Mouse (Mus musculus): ENCODE data around the gene Myrip. TPM values are rescaled to one million over a fixed set of nuclear protein-coding genes. Genes with fewer than 3 reads are reported as not detected.
"Not testable (repeated sequence)": the region's sequence is repeated elsewhere in the genome, so short reads cannot be mapped to it uniquely, and the experiment has no call there.

Myrip gene
- total RNA-seq (2017) = not detected in 2 replicates

DNA sequence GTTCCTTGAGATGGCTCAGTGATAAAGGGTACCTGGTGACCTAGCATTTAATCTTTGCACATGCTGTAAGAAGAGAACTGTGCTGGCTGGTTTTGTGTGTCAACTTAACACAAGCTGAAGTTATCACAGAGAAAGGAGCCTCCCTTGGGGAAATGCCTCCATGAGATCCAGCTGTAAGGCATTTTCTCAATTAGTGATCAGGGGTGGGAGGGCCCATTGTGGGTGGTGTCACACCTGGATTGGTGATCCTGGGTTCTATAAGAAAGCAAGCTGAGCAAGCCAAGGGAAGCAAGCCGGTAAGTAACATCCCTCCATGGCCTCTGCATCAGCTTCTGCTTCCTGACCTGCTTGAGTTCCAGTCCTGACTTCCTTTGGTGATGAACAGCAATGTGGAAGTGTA is at the start of gene Myrip:
TSS of gene Myrip (plus strand) at position 301 of the 400 bp plus-strand sequence.
- ATAC-seq (replicated peaks; ENCODE audit: low read depth, poor library complexity, severe bottlenecking) = not testable (repeated sequence)

DNA sequence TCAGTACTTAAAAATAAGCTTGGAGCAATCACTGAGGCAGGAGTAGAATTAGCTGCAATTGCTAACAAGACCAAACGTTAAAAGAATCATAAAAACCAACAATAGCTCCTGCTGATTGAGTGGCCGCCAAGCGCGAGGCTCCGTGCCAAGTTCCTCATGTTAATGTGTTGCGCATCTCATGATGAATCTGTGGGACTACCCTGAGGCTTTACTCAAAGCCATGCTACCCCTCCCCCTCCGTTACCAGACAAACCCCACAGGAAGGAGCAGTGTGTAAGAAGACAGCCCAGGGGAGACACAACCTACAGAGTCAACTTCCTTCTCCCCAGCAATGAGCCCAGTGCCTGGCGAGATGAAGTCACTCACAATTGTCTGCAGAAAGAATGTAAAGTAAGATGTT is 41.5 kb upstream of the Myrip start:
- ATAC-seq (replicated peaks; ENCODE audit: low read depth, poor library complexity, severe bottlenecking) = peak; percentile 72

DNA sequence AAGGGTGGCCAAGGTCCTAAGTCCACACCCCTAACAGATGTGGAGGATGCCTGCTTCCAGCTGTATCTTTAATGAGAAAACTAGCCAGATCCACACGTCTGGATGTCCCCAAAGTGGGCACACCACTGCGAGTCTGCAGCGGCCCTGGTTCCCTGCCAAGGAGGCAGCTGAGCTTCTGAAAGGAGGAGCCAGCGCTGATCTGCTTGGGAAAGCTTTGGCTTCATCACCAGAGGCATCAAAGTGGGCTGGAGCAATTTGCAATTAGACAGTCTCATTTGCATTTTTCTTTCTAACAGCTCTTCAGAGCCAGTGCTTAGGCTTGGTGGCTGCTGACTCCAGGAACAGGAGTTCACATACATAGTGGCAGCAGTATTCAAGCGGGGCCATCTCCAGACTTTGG is 37.3 kb upstream of the Myrip start:
- no peak for ATAC-seq (replicated peaks; ENCODE audit: low read depth, poor library complexity, severe bottlenecking)

DNA sequence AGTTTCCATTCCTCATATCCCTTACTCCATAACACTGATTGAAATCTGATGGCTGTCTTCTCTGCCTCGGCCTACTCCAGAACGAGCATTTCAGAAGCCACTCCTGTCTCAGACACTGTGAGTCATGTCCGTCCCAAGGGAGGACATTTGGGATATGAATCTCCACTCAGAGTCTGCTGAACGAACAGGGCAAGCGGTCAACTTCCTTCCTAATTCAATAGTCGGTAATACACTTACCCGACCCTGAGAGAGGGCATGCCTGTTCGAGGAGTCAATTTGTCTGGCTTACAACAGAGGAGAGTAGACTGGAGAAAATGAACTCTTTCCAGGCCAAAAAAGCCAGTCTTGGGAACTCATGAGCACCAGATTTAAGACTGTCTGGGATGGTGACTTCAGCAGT is 28.2 kb upstream of the Myrip start:
- ATAC-seq (replicated peaks; ENCODE audit: low read depth, poor library complexity, severe bottlenecking) = no peak

DNA sequence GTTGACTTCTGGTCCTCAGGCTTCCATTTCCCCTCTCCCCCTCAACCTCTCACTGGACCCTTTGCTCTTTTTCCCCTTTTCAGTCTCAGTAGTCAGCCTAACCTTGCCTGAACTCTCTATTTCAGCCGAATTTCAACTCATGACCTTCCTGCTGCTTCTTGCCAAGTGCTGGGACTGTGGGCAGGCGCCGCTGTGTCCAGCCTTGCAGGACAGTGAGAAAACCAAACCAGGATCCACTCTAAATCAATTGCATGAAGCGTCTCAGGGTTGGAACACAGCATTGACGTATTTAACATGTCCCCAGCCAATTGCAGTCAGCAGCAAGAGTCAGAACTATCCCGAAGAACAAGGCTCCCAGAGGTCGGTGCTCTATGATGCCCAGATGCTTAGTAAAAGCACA is 26.1 kb upstream of the Myrip start:
- ATAC-seq (replicated peaks; ENCODE audit: low read depth, poor library complexity, severe bottlenecking) = no peak

DNA sequence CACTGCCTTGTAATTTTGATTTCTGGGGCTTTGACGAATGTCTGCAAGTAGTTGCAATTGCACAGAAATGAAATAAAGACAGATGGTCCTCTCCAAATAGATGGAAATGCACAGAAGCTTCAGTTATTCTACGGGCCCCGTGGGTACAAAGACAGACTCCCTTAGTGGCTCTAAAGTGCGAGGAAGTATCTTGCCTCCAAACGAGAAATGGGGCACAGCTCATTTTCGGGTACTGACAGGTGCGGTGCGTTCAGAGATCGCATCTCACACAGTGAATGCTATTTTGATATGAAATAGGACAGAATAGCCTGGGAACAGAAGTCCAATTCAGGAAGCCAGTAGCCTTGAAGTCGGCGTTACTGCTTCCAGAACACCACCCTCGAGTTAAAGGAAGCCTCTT is 20.2 kb upstream of the Myrip start:
- ATAC-seq (replicated peaks; ENCODE audit: low read depth, poor library complexity, severe bottlenecking) = no peak

DNA sequence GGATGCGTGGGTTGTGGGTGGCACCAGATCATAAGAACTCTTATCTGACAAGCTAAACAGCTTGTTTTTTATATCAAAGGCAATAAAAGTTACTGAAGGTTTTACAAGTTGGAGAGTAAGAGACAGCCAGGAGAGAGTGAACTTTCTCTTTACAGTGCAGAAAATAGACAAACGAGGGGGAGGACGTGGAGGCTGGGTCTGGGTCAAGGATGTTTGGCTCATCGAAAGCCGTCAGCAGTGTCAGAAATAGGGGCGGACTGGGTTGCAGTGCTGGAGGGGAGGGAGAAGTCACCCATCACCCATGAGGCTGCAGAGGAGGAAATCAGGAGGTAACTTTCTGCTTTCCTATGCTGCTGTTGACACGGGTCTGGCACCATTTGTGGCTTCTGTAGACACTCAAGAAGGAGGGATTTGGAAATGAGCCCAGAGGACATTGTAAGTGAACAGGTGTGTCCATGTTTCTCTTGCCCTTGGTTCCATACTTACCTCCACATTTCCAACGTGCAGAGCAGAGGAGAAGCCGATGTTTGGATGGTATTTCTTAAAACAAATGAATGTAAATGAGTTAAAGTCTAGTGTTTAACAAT is 18.8 kb upstream of the Myrip start:
- no peak for ATAC-seq (replicated peaks; ENCODE audit: low read depth, poor library complexity, severe bottlenecking)

DNA sequence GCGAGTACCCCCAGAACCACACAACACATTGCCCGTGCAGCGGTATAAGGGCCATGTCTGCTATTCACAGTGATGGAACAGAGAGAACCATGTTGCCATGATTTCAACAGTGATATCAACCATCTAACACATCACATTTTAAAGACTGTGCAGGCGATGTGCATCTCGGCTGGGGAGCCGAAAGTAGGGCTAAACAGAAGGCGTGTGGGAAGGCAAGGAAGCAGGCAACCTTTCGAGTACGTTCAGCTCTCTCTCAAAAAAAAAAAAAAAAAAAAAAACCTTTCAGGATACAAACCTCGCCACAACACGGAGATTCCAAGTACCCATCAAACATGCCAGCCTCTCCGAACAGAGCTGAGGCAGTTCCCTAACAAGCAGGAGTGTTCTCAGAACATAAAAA is 17.8 kb upstream of the Myrip start:
- ATAC-seq (replicated peaks; ENCODE audit: low read depth, poor library complexity, severe bottlenecking) = no peak

DNA sequence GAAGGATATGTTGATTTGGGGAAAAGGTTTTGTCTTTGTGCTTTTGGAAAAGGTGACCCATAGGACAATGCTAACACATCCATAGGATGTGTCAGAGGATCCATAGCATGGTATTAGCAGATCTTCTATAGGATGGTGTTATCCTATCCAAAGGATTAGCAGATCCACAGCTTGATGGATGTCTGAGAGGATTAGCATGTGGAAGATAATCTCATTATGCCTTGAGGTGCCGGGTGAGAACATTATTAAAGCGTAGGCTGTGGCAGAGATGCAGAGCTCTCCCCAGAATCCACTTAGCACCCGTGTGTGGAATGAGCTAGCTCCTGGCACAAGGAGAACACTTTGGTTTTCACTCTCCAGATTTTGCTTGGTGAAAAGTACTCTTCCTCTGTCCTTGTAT is 13.3 kb upstream of the Myrip start:
- no peak for ATAC-seq (replicated peaks; ENCODE audit: low read depth, poor library complexity, severe bottlenecking)

DNA sequence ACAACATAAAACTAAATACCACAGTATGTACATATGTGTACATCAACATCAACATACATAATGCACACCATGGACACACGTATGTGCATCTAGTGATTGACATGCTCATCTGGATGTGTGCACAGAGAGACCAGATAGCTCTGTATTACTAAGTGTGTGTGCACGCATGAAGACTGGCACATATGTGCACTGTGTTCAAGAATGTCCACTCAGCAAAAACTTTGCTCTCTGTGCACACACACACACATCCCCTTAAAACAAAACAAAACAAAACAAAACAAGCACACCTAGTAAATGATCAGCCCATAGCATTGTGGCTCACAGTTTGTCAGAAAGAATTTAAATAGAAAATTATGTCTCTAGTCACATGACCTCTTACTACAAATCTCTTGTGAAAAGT is 10.9 kb upstream of the Myrip start:
- no peak for ATAC-seq (replicated peaks; ENCODE audit: low read depth, poor library complexity, severe bottlenecking)

DNA sequence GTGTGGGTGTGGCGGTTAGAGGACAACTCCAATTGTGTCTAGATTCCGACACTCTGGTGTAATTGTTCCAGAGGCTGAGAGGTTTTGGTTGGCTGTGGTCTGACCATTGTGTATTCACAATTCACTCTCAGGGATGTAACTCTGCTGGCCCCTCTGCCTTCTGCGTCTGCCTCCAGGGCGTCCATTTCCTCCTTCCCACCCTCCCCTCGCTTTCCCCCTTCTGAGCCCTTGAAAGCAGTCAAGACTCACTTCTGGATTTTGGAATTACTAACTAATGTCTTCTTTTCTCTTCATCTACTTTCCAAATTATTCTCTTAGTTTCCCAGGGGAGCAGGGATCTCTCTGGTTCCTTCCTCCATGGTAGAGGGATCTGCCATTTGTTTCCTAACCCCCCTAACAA is 8.8 kb upstream of the Myrip start:
- ATAC-seq (replicated peaks; ENCODE audit: low read depth, poor library complexity, severe bottlenecking) = no peak

DNA sequence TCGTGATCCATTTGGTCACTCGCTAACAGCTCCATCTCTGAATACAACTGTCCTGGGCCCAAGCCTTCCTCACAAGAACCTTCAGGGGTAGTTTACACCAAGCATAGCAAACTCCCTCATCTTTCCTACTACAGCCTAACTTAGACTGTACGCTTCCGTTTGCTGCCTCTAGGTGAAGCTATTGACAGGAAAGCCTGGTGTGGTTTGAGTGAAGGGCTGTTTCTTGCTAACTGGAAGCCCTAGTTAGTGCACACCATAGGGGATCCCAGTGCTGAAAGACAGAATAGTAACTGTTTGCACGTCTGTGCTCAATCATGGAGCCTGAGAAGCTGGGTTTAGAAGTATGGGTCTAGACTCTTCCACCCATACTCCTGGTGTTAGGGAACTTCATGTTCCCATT is 5.8 kb upstream of the Myrip start:
- ATAC-seq (replicated peaks; ENCODE audit: low read depth, poor library complexity, severe bottlenecking) = no peak

DNA sequence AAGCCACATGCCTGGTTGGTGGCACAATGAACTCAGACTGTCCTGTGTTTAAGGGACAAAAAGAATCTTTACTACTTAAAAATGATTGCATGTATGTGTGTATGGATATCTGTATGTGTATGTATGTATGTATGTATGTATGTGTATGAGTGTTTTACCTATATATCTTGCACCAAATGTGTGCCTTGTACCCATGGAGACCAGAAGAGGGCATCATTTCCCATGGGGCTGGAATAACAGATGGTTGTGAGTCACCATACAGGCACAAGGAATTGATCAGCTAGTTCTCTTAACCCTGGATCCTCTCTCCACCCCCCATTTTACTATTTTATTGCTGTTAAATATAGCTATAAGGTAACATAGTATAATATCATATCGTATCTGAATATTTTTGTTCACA is 4.4 kb upstream of the Myrip start:
- ATAC-seq (replicated peaks; ENCODE audit: low read depth, poor library complexity, severe bottlenecking) = no peak

DNA sequence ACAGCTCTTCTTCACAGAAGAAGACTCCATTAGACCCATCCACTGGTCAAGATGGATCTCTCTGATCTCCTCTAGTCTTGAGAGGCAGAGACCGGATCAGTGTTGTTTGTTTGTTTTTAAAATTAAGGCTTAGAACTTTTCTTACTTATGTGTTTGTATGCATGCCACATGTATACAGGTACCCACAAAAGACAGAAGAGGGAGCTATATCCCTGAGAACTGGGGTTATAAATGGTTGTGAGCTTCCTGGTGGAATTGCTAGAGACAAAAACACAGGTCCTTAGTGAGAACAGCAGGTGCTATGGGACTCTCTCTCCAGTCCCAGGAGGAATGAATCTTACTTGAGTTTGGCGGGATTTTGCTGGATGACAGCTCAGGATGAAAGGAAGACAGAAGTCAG is 1.9 kb upstream of the Myrip start:
- ATAC-seq (replicated peaks; ENCODE audit: low read depth, poor library complexity, severe bottlenecking) = no peak

DNA sequence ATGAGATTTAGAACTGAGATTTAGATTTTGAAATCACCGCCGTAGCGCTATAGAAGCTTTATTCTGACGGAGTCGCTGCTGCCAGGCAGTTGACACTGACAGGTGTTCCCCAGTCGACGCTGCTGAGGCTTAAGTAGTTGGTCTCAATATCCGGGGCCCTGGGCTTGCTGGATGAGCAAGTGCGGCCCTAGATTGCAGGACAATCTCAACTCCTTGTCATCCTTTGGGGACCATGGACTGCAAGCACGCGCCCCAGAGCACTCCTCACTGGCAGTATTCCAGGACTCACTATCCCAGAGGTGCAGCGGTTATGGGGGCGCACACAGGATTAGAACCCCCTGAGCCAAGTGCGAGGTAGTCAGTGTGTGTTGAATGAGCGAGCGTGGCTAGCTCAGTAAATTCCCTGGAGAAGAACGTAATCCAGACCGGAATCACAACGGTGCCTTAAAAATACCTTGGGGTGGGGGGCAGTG is 1.7 kb downstream of the Myrip start:
- no peak for ATAC-seq (replicated peaks; ENCODE audit: low read depth, poor library complexity, severe bottlenecking)

DNA sequence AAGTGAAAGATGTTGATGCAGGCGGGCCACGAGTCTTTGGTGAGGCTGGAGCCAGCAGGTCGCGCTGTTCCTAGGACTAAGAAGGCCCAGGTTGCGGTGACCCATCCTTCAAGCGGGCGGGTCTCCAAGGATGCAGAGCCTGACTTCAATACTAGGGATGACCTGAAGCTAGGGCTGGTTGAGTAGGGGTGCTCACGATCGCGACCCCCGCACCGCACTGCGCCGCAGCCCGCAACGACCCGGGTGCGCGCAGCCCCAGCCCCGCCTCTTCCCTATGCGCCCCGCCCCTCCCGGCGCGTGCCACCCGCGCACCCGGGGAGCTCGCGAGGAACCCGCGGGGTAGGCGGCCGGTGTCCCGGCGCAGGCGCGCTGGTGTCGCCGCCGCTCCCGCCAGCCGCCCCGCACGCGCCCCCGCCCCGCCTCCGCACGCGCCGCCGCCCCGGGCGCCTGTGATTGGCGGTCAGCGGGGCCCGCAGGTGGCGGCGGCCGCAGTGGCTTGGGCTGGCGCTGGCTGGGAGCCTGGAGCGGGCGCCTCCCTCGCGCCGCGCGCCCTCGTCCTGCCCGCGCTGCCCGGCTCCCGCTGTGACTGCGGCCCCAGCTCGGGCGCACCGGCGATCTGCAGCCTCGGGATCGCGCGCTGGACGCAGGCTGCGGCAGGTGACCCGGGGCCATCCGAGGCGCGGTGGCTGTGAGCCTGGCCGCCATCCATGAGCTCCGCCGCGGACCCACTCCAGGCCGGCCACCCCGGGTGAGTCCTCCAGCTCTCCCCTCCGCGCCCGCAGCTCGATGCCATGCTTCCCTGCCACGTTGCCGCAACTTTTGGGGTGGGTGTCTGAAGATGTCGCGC is 2.4 kb downstream of the Myrip start:
- no peak for ATAC-seq (replicated peaks; ENCODE audit: low read depth, poor library complexity, severe bottlenecking)

DNA sequence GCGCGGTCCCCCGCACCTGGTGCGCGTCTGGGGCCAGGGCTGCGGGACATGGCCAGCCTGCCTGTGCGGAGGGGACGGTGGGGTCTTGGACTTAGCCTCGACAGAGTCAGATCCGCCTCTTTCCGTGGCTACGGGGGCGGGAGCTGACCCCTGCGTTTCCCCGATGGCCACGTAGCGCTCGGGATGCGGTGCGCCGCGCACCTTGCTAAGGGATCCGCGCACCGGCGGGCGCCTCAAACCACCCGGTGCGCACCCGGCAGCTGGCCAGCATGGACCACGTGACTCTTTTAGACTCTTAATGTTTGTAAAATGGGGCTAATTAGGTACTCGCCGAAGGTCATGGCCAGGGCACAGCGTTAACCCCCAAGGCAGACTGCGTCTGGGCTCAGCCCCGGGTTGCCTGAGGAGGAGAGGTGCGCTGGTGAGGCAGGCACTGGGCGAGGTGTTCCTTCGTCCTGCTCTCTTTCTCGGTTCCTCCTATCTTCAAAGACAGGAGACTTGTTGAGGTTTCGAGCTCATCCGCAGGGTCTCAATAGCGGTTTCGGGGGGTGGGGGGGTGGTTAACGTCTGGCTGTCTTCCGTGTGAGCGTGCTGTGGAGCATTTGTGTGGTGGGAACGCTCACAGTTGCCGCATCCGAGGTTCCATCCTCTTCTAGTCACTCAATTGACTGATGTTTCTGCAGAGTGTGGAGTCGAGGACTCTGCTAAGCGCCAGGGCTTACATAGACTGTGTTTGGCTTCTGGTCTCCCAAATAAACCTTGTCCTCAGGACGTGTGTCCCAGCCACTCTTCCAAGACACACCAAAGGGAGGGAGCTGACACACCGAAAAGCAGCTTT is 3.2 kb downstream of the Myrip start:
- 0 out of 2 replicates have a peak, but pooled peaks have one; percentile 18 for ATAC-seq (replicated peaks; ENCODE audit: low read depth, poor library complexity, severe bottlenecking)

DNA sequence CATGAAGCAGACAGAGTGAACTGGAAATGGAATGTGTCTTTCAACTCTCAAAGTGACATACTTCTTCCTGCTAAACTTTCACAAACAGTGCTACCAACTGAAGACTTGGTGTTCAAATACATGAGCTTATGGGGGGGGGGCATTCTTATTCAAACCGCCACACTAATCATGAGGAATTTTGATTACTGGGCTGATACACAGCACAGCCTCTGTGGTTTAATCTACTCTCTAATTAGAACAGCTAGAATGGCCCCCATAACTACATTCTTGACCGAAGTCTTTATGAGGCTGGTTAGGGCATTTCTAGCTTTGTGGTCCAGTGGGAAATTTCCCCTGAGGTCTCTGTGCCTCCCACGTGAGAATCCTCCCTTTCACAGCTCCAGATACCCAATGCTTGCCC is 13.9 kb downstream of the Myrip start:
- no peak for ATAC-seq (replicated peaks; ENCODE audit: low read depth, poor library complexity, severe bottlenecking)

DNA sequence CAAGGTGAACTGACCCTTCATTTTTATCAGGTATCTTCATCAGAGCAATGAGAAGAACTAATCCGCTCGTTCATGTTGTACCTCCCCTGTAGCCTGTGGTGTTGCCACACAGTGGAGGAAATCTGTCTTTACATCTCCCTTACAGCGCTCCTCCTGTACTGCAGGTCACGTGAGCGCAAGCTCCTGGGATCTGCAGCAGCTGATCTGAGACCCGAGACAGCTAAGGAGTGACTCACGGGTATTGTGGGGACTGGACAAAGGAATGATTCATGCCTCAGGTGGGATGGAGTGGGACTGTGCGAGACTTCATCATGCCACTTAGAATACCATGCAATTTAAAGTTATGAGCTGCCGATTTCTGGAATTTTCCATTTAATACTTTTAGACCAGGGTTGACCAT is 17.8 kb downstream of the Myrip start:
- ATAC-seq (replicated peaks; ENCODE audit: low read depth, poor library complexity, severe bottlenecking) = no peak

DNA sequence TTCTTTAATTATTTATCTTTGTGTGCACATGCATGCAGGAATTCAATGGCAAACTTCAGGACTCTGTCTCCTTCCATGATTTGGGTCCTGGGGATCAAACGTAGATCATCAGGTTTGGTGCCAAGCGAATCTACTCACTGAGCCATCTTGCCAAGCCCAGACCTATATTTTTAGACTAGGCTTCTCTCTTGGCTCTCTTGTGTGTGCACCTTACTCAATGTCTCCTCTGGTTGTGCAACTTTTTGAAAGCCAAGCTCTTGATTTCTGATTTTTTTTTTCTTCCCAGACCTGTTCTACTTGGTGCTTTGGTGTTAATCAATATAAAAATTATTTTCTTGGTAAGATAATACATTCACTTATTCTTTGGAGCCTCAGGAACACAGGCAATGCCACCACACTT is 19.3 kb downstream of the Myrip start:
- no peak for ATAC-seq (replicated peaks; ENCODE audit: low read depth, poor library complexity, severe bottlenecking)

All from common myeloid progenitor, adult 5-6 weeks (primary cell).